Mouse (Mus musculus) thymus, postnatal 10 days (tissue): Measurements from ENCODE around the gene Cd300ld2.
"Not testable (repeated sequence)": the region's sequence is repeated elsewhere in the genome, so short reads cannot be mapped to it uniquely, and the experiment has no call there.

ENCODE experiments used
- DNase-seq, 2 experiments: peaks; one replicate each; pipeline ENCODE4 v3.0.0; 2021; ENCODE audit warnings: low spot score in 2 of 2

Gene Cd300ld2

DNA sequence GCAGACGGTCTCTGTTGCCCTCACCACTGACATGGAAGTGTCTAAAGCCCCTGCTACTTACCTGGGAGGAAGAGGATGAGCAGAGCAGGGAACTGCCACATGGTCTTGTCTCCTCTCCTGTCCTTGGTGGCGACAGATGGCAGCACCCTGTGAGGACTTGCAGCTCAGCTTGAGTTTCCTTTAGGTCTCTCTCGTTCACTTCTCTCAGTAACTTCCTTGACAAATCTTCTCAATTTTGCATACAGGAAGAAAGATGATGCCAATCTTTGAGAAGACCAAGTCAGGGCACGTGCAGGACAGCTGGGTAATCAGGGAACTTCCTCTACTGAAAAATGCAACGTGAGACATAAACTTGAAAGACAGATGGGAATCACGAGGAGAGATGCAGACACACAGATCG is at the start of gene Cd300ld2:
TSS of gene Cd300ld2 (minus strand) at position 101 of the 400 bp plus-strand sequence.
- DNase-seq: not testable (repeated sequence)

- DNase-seq: no peak
Observed at GRCm38 (mm10) chr11:115062077-115062476, 46.1 kb upstream of the Cd300ld2 start, which contains the start of gene Cd300e. Cd300e (minus strand) TSS chr11:115062177.

GRCm38 (mm10) chr11:115059797-115060196 is 43.8 kb upstream of the Cd300ld2 start:
- no peak for DNase-seq

DNA sequence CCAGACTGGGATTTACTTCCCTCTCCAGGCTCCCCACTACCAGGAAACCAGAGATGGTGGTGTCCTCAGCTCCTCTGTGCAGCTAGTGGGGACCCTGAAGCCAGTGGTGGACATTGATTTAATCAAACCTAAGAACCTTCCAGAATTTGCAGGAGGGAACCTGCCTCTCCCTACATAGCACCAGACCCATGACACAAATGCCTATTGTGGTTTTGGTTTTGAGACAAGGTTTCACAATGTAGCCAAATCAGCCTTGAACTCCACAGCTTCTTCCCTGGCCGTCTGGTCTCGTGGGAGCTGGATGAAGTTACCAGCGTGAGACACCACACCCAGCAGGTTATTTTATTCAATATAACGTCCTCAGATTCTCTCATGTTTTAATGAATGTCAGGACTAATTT is 42.7 kb upstream of the Cd300ld2 start:
- no peak for DNase-seq

DNA sequence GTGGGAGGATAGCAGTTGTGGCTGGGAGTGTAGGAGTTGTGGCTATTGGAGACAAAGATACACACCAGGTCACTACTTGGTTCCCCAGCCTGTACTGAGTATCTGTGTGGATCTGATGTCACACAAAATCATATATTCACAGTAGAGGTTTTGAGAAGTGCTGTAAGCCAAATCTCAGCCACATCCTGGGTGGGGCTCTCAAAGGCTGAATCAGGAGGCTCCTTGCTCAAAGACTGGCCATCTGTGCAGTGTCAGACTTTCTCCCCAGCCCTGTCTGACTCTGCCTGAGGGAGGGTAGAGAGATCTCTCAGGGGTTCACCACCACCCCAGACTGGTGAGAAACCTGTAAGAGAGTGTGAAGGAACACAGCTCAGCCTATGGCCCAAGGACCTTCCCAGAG is 38.5 kb upstream of the Cd300ld2 start:
- DNase-seq: no peak

DNA sequence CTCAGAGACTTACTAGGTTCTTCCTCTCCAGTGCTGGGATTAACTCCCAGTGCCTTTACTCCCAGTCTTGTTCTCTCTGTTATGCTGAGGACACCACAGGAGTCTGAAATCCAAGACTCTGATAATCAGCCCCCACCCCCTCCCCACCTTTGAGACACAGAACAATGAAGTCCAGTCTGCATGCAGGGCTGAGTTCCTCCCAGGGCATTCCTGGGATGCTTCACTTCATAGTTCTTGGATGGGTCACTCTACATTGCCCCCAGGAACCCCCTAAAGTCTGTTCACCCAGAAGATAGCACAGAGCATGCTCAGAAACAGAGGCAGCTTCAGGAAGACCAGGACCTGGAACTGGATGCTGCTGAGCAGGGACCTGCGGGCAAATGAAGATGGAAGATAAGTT is 37.0 kb upstream of the Cd300ld2 start:
- DNase-seq: no peak

DNA sequence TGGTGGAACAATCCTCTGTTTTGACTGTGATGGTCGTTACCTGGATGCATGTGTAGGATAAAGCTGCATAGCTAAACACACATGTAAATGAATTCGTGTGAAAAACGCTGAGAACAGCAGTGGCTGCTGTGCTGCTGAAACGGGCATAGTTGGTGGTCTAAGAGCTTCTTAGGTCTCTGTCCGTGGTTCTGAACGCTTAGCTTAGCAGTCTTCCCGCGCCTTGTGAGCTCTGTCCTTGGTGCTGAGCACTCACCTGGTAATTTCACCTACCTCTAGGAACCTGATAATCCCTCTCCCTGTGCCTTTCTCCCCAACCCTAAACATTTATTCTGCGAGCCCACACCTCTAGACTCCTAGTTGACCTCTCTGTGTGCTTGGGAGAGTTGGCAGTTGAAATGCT is 36.2 kb upstream of the Cd300ld2 start:
- peak in 1 of 2 experiments; percentile 61 for DNase-seq

- DNase-seq: no peak
Observed at GRCm38 (mm10) chr11:115049282-115049895, 33.4 kb upstream of the Cd300ld2 start.

GRCm38 (mm10) chr11:115048259-115048658 is 32.3 kb upstream of the Cd300ld2 start, which contains the start of gene Cd300ld3:
Cd300ld3 (minus strand) TSS chr11:115048409.
- DNase-seq: no peak

GRCm38 (mm10) chr11:115037669-115038068 is 21.7 kb upstream of the Cd300ld2 start, which contains the start of gene Cd300ld5:
Cd300ld5 (minus strand) TSS chr11:115037769.
- DNase-seq: not testable (repeated sequence)

- DNase-seq: not testable (repeated sequence)
Observed at GRCm38 (mm10) chr11:115026912-115027311, 10.9 kb upstream of the Cd300ld2 start, which contains the start of gene Cd300ld4. Cd300ld4 (minus strand) TSS chr11:115027012.

DNA sequence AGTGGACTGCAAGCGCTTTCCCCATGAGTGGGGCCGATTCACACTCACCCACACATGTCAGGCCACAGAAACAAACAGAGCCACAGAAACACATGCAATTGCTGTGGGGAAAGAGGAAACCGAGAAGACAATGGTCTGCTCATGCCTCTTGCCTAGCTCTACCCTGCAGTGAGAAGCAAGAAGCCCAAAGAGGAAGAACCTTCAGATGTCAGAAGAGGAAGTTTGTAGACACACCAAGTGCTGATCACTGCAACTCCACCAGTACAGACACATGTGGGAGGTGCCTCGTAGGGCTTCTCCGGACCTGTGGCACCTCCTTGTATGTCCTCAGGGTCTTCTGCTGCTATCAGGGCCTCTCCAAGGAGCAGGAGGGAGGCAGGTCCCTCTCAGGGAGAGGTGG is 11.9 kb downstream of the Cd300ld2 start:
- no peak for DNase-seq

GRCm38 (mm10) chr11:115001474-115002040 is 14.4 kb downstream of the Cd300ld2 start, which contains the start of gene Cd300c2:
Cd300c2 (minus strand) TSS chr11:115001880.
- no peak for DNase-seq

DNA sequence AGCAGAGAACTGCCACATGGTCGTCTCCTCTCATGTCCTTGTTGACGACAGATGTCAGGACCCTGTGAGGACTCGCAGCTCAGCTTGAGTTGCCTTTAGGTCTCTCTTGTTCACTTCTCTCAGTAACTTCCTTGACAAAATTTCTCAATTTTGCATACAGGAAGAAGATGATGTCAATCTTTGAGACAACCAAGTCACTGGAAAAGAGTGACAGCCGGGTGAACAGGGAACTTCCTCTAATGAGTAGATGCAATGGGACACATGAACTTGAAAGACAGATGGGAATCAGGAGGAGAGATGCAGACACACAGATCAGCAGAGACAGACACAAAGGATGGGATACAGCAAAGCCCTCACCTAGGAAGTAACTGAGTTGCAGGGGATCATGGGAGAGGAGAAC is 26.2 kb downstream of the Cd300ld2 start, which contains the start of gene Cd300ld:
TSS of gene Cd300ld (minus strand) at position 130 of the 400 bp plus-strand sequence.
- DNase-seq: no peak

- no peak for DNase-seq
Observed at GRCm38 (mm10) chr11:114981866-114982265, 34.1 kb downstream of the Cd300ld2 start.

DNA sequence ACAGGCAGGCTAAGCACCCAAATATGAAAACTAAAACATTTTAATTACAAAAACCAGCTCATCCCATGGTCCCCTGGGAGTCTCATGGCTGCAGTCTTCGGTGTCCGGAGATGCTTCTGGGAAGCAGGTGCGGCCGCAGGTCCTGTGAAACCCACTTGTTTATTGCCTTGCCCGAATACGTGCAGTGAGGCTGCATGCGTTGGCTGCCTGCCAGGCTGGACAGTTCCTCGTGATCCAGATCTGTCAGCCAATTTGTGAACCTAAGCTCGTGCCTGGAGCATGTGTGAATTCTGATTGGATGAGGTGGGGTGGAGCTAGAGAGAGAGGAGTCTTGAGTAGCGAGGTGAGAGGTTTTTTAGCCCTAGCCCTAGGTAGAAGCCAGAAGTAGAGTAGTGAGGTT is 43.3 kb downstream of the Cd300ld2 start:
- no peak for DNase-seq

DNA sequence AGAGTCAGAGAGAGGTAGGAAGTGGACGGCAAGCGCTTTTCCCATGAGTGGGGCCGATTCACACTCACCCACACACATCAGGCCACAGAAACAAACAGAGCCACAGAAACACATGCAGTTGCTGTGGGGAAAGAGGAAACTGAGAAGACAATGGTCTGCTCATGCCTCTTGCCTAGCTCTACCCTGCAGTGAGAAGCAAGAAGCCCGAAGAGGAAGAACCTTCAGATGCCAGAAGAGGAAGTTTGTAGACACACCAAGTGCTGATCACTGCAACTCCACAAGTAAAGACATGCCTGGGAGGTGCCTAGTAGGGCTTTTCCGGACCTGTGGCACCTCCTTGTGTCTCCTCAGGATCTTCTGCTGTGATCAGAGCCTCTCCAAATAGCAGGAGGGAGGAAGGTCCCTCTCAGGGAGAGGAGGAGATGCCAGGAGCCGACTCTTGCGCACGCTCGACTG is 47.2 kb downstream of the Cd300ld2 start, which contains the start of gene Cd300c:
TSS of gene Cd300c (minus strand) at position 406 of the 456 bp plus-strand sequence.
- no peak for DNase-seq

DNA sequence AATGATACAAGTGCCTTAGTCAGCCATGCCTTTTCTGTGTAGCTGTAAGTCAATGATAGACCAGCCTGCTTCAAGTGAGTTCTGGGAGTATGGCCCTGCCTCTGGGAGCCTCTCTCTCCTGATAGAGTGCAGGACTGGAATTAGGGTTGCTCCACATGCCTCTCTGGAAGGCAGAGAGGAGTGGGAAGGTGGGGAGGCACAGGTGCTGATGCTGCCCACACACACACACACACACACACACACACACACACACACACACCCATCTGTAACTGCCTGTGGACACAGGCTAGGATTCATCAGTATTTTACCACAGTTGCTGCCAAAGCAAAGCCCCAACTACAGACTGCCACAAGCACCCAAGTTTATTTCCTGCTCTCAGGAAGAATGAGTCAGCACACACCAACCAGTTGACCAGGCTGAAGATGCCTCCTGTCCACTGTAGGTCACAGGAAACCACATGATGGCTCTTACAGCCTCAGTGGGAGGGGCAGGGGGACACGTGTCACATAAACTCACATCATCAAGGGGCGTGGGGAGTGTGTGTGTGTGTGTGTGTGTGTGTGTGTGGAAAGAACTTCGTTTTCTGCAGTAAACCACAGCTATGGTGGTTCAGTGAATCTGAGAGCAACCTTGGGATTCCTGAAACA is 50.7 kb downstream of the Cd300ld2 start:
- no peak for DNase-seq

DNA sequence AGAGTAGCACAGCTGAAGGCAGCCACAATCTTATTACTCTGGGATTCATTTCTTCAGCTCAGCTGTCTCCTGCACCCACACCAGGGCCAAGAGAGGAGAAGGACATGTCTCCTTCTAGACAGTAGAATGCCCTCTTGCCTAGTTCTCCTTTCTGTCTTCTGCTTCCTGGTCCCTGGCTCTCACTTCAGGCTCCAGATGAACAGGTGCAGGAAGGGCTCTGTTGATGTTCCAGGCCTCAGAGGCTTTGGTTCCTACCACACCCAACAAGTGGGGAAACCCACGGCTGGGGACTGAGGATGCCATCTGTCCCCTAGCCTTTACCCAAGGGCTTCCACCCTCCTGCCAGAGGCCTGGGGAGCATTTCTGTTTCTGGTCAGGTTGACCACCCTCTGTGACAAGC is 55.6 kb downstream of the Cd300ld2 start:
- no peak for DNase-seq
